Mouse (Mus musculus) liver, embryonic 16.5 days (tissue): ENCODE measurements around the gene Smoc1. TPM values are rescaled to one million over a fixed set of nuclear protein-coding genes. Genes with fewer than 3 reads are reported as not detected.
A peak's percentile ranks its signal among the peaks of the same experiment; 100 is the strongest.

Experiments used
- ATAC-seq: fragments of 200-750 bp; cut with Nextera tagmentation; 2 replicates; pipeline ENCODE4 v1.8.0; 2017; ENCODE audit warnings: low read depth, mild to moderate bottlenecking, moderate number of reproducible peaks, moderate library complexity
- H3K27ac ChIP-seq: fragments of 300-500 bp; sonication (generic); 2 replicates; pipeline ENCODE4 v1.5.1; 2014; ENCODE audit warnings: mild to moderate bottlenecking, low read length
- H3K27me3 ChIP-seq: fragments of 300-500 bp; sonication (generic); 2 replicates; pipeline ENCODE4 v1.6.1; 2014; ENCODE audit warnings: low read depth, low read length, mixed read lengths; ENCODE audit not compliant: control insufficient read depth, insufficient read depth
- H3K36me3 ChIP-seq: fragments of 300-500 bp; sonication (generic); 2 replicates; pipeline ENCODE4 v1.6.1; 2014; ENCODE audit warnings: mild to moderate bottlenecking; ENCODE audit not compliant: control insufficient read depth, insufficient read depth
- H3K4me1 ChIP-seq: fragments of 300-500 bp; sonication (generic); 2 replicates; pipeline ENCODE4 v1.6.1; 2014; ENCODE audit warnings: low read depth, low read length, mixed read lengths; ENCODE audit not compliant: control insufficient read depth
- H3K4me2 ChIP-seq: fragments of 300-500 bp; sonication (generic); 2 replicates; pipeline ENCODE4 v1.6.1; 2014; ENCODE audit warnings: low read depth, low read length, mixed read lengths
- H3K4me3 ChIP-seq: fragments of 300-500 bp; sonication (generic); 2 replicates; pipeline ENCODE4 v1.5.1; 2014; ENCODE audit warnings: low read depth, mild to moderate bottlenecking, low read length
- H3K9ac ChIP-seq: fragments of 300-500 bp; sonication (generic); 2 replicates; pipeline ENCODE4 v1.6.1; 2014; ENCODE audit warnings: low read depth, low read length
- H3K9me3 ChIP-seq: fragments of 300-500 bp; sonication (generic); replicated peaks from 2 replicates; pipeline ENCODE4 v1.6.1; 2016; ENCODE audit warnings: low read length; ENCODE audit not compliant: control insufficient read depth
- WGBS: fragments of 180-500 bp; shearing (Covaris S2); extraction: QIAGEN DNeasy Blood & Tissue Kit; methylation state at CpG from one replicate; pipeline ENCODE4 v1.1.7; 2014; ENCODE audit not compliant: insufficient replicate concordance; 5-methylcytosine and 5-hydroxymethylcytosine counted together
- polyA plus RNA-seq: library from polyadenylated mRNA; unstranded; fragments of >200 nt; fragmentation: Nextera tagmentation; extraction: Ambion mirVana; gene quantifications from 2 replicates; pipeline ENCODE4 v1.2.1, GENCODE M21; 2015

Gene Smoc1
- polyA plus RNA-seq, 1 experiment from 2014 or later, result 15.9 TPM

DNA sequence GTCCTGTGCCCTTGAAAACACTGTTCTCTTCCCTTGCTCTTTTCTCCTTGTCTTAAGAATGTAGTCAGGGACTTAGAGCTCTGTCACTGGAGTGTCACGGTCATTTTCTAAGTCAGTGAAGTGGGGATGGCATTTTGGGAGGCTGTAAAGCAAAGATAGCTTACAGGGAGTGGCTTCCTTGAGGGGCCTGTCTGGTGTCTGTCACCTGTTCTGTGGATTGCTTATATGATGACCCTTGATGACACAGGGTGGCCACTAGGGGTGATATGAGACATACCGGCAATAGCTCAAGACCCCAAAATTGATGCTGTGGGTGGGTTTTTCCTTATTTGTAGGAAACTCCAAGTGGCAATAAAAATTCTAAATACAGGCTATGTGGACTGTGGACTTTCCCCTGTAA, 141.9 kb downstream of the Smoc1 start:
- WGBS, result 71% methylated on average over 2 of the region's 2 CpGs
- Histone ChIP-seq H3K4me1 (no peaks in the 10 kb centered on the region), H3K4me3 (no peak overlapping the region), H3K27me3 (no peaks in the 10 kb centered on the region), H3K4me2 (no peak overlapping the region), H3K36me3 (no peaks in the 10 kb centered on the region), H3K27ac (no peak overlapping the region), H3K9me3 (no peaks in the 10 kb centered on the region), H3K9ac (no peak overlapping the region)
- ATAC-seq, result no peak

DNA sequence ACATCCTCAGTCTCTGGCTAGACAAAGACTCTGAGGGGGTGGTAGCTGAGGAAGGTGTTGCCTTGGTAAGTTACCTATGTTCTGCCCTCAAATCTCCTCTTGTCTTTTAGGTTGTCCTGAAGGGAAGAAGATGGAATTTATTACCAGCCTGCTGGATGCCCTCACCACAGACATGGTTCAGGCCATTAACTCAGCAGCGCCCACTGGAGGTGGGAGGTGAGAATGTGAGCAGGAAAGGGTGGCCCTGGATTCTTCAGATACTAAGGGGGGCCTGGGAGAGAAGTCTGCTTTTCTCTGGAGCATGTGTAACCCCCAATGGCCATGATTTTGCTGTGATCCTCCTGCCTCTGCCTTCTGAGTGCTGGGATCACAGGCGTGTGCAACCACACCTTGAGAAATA, 143.5 kb downstream of the Smoc1 start:
- ATAC-seq, result no peak
- no peaks in the 10 kb centered on the region for H3K27me3 ChIP-seq
- no peak overlapping the region for H3K9ac ChIP-seq
- H3K4me3 ChIP-seq, result no peak overlapping the region
- H3K36me3 ChIP-seq, result no peaks in the 10 kb centered on the region
- H3K27ac ChIP-seq, result no peak overlapping the region
- H3K4me1 ChIP-seq, result no peaks in the 10 kb centered on the region
- no peaks in the 10 kb centered on the region for H3K9me3 ChIP-seq
- H3K4me2 ChIP-seq, result no peak overlapping the region
- WGBS, result 71% methylated on average over 2 of the region's 2 CpGs

DNA sequence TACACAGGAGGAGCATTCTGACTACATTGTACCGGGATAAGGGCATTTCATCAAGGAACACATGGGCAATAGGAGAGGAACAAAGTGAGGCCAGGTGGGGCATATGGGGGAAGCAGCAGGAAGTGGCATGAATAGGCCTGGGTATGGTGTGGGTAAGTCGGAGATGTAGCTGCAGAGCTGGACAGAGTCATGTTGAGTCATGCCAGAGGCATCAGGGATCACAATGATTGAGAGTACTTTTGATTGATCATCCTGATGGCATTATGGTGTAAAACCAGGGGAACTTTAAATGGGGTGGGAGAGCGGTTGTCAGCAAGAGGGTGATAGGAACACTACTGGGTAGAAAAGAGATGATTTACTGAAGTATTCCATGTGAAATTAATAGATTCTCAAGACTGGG, 146.4 kb downstream of the Smoc1 start:
- Histone ChIP-seq H3K27me3 (no peaks in the 10 kb centered on the region), H3K4me2 (no peak overlapping the region), H3K4me3 (no peak overlapping the region), H3K9ac (no peak overlapping the region), H3K27ac (no peak overlapping the region), H3K36me3 (no peaks in the 10 kb centered on the region), H3K9me3 (no peaks in the 10 kb centered on the region), H3K4me1 (no peaks in the 10 kb centered on the region)
- WGBS, result 55% methylated on average over 3 of the region's 3 CpGs
- ATAC-seq, result no peak

DNA sequence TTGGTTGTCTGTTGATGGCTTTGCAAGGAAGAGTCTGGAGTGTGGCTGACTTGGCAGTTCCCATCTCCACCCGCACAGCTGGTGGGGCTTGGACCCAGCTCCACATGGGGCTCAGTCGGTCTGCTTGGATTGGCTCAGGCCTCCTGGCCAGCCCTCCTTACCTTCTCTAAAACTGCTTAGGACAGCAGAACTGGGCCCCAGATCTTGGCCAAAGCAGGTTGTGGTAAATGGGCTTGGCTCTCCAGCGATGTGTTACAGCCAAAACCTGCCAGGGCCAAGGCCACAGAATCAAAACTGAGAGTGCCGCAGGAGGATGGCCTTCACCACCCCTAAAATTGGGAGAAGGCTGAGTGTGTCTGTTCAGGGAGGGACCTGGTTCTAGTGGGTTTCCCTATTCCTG, 147.3 kb downstream of the Smoc1 start:
- no peak overlapping the region for H3K4me2 ChIP-seq
- H3K36me3 ChIP-seq, result no peaks in the 10 kb centered on the region
- no peaks in the 10 kb centered on the region for H3K27me3 ChIP-seq
- H3K4me1 ChIP-seq, result no peaks in the 10 kb centered on the region
- no peaks in the 10 kb centered on the region for H3K9me3 ChIP-seq
- H3K27ac ChIP-seq, result no peak overlapping the region
- no peak overlapping the region for H3K4me3 ChIP-seq
- 78% methylated on average over 4 of the region's 4 CpGs for WGBS
- no peak for ATAC-seq
- no peak overlapping the region for H3K9ac ChIP-seq

DNA sequence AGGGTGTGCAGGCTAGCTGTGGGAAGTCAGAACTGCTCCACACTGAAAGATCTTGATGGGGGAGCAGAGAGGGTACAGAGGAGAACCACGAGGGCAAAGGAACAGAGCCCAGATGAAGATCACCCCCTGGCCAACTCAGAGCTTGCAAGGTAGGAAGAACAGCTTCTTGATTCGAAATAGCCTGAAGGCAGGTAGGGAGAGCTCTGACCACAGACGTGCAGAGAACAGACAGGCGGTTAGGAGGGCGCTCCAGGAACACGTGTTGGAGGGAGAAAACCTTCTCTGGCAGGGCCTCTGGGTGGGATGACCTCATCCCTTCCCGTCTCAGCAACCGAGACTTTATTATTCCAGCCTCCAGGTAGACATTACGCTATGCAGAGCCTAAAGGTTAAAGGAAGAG, 148.6 kb downstream of the Smoc1 start:
- H3K9me3 ChIP-seq, result no peaks in the 10 kb centered on the region
- H3K36me3 ChIP-seq, result no peaks in the 10 kb centered on the region
- WGBS, result 48% methylated on average over 9 of the region's 9 CpGs
- H3K27ac ChIP-seq, result no peak overlapping the region
- no peak overlapping the region for H3K4me3 ChIP-seq
- H3K4me2 ChIP-seq, result no peak overlapping the region
- H3K9ac ChIP-seq, result no peak overlapping the region
- no peaks in the 10 kb centered on the region for H3K27me3 ChIP-seq
- no peaks in the 10 kb centered on the region for H3K4me1 ChIP-seq
- no peak for ATAC-seq

DNA sequence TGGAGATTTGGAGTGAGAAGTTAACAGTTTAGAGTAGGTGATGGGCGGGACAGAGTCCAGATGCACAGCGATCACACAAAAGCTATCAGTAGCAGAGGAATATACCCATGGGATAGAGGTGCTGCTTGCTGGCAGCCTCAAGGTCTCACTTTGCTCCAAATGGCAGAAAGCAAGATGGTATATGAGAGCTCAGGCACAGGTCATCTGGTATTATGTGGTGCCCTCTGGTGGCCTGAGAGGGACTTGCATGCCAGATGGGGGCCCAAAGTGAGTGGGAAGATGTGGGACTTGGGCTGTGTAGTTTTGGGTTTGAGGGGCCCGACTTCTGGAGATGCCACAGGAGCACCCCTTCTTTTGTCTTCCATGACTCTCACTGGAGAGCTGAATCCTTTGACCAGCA, 155.5 kb downstream of the Smoc1 start:
- Histone ChIP-seq H3K36me3 (no peaks in the 10 kb centered on the region), H3K4me3 (no peak overlapping the region), H3K27me3 (no peaks in the 10 kb centered on the region), H3K27ac (no peak overlapping the region), H3K4me2 (no peak overlapping the region), H3K9ac (no peak overlapping the region), H3K4me1 (no peaks in the 10 kb centered on the region), H3K9me3 (no peaks in the 10 kb centered on the region)
- WGBS, result 42% methylated on average over 3 of the region's 3 CpGs
- no peak for ATAC-seq

DNA sequence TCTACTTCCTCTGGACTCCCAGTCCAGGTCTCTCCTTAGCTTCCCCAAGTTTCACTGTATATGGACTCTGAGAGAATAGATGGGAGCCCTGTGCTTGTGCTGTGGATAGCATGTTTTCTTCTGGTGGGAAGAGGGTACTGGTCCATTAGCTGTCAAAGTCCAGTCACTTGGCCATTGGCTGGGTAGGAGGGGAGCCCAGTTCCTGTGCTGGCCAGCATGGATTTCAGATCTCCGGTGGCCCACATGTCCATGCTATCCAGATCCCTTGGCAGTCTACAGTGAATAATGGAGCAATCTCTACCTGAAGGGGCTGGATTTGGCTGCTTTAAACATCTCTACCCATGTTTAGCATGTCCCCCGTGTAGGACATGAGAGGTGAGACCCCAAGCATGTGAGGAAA, 158.4 kb downstream of the Smoc1 start:
- Histone ChIP-seq H3K4me2 (no peak overlapping the region), H3K4me3 (no peak overlapping the region), H3K9me3 (no peaks in the 10 kb centered on the region), H3K36me3 (no peaks in the 10 kb centered on the region), H3K27me3 (no peaks in the 10 kb centered on the region), H3K4me1 (no peaks in the 10 kb centered on the region), H3K27ac (no peak overlapping the region), H3K9ac (no peak overlapping the region)
- ATAC-seq, result no peak
- 62% methylated on average over 2 of the region's 2 CpGs for WGBS

DNA sequence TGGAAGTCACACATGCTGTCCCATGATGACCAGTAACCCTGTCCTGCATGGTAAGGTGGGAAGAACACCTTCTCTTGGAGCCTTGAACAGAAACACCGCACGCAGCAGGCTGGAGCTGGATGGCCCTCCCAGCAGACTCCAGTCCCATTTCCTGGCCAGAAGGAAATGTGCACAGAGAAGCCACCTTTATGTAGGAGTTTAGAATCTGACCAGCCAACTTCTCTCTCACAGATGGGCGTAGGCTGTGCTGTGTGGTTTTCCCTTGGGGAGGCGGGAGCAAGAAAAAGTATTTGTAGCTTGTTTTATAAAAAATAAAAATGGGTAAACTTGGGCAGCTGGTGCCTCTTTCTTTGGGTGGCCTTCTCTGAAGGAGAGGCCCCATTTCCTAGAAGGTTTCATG, 159.5 kb downstream of the Smoc1 start:
- Histone ChIP-seq H3K4me3 (no peak overlapping the region), H3K27ac (no peak overlapping the region), H3K9me3 (no peaks in the 10 kb centered on the region), H3K36me3 (no peaks in the 10 kb centered on the region), H3K27me3 (no peaks in the 10 kb centered on the region), H3K9ac (no peak overlapping the region), H3K4me2 (no peak overlapping the region), H3K4me1 (no peaks in the 10 kb centered on the region)
- WGBS, result 55% methylated on average over 4 of the region's 4 CpGs
- no peak for ATAC-seq

DNA sequence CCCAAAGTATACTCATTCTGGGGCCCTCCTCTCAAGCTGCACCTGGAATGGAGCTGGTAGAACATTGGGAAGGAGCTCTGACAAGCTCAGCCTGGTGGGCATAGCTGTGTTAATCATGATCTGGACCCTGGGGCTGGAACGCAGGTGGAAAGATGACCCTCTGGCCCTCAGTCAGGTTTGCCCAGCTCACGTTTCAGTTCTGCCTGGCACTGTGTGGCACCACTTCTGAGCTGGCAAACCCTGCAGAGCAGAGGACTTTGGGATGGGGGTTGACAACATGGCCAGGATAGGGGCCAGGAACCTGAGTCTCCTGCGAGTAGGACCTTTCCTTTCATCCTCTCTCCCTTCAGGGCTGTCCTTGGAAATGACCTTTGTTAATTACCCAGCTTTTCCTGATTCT, 160.1 kb downstream of the Smoc1 start:
- H3K4me3 ChIP-seq, result no peak overlapping the region
- 64% methylated on average over 3 of the region's 3 CpGs for WGBS
- no peaks in the 10 kb centered on the region for H3K27me3 ChIP-seq
- H3K36me3 ChIP-seq, result no peaks in the 10 kb centered on the region
- H3K4me1 ChIP-seq, result no peaks in the 10 kb centered on the region
- no peak for ATAC-seq
- no peak overlapping the region for H3K4me2 ChIP-seq
- no peaks in the 10 kb centered on the region for H3K9me3 ChIP-seq
- H3K9ac ChIP-seq, result no peak overlapping the region
- no peak overlapping the region for H3K27ac ChIP-seq

DNA sequence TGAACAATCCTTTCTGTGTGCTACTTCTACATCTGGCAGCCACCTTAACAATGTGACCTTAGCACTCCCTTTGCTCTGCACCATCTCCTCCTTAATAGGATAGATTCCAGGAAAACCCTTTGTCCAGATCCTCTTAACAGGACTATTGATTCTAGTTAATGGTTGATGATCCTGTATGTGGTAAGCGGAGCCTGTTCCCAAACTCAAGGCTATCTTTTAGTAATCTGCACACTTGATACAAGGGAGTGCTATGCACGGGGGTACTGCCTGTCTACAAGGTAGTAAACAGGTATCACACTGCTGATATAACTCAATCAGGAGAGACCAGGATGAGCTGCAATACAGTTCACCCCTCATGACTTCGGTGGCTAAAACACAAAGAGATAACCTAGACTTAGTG, 161.8 kb downstream of the Smoc1 start:
- 49% methylated on average over 3 of the region's 3 CpGs for WGBS
- Histone ChIP-seq H3K27me3 (no peaks in the 10 kb centered on the region), H3K4me2 (no peak overlapping the region), H3K9me3 (no peaks in the 10 kb centered on the region), H3K36me3 (no peaks in the 10 kb centered on the region), H3K27ac (peak overlapping the region; percentile 43), H3K4me3 (no peak overlapping the region), H3K4me1 (no peaks in the 10 kb centered on the region), H3K9ac (no peak overlapping the region)
- peak; percentile 70 for ATAC-seq
